Mouse (Mus musculus): ENCODE data around the gene Ogfrl1.
"Not testable (repeated sequence)": the region's sequence is repeated elsewhere in the genome, so short reads cannot be mapped to it uniquely, and the experiment has no call there.

DNA sequence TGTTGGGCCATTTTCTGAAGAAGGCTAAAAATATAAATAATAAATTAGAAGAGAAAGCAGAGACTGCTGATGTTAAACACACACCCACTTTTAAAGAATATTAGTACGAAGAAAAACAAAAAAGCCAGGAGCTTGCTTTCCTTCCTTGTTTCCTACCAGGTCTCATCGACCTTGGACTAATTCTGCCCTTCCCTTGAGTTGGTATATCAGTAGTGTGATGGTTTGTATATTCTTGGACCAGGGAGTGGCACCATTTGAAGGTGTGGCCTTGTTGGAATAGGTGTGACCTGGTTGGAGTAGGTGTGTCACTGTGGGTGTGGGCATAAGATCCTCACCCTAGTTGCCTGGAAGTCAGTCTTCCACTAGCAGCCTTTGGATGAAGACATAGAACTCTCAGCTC lies 3.2 kb downstream of the Ogfrl1 start:
- TF ChIP-seq TAL1, GATA1 (IDR thresholded peaks at IDR 0.05; ENCODE audit: low read length): not testable (repeated sequence)
